Mouse (Mus musculus) liver, adult (tissue): ENCODE results near the gene Ift52.

Source experiments
- GATA4 ChIP-seq: IDR thresholded peaks from 2 replicates; pipeline ENCODE4 v1.6.1; 2014; ENCODE audit warnings: mild to moderate bottlenecking, low read length; ENCODE audit not compliant: insufficient replicate concordance

Gene Ift52

DNA sequence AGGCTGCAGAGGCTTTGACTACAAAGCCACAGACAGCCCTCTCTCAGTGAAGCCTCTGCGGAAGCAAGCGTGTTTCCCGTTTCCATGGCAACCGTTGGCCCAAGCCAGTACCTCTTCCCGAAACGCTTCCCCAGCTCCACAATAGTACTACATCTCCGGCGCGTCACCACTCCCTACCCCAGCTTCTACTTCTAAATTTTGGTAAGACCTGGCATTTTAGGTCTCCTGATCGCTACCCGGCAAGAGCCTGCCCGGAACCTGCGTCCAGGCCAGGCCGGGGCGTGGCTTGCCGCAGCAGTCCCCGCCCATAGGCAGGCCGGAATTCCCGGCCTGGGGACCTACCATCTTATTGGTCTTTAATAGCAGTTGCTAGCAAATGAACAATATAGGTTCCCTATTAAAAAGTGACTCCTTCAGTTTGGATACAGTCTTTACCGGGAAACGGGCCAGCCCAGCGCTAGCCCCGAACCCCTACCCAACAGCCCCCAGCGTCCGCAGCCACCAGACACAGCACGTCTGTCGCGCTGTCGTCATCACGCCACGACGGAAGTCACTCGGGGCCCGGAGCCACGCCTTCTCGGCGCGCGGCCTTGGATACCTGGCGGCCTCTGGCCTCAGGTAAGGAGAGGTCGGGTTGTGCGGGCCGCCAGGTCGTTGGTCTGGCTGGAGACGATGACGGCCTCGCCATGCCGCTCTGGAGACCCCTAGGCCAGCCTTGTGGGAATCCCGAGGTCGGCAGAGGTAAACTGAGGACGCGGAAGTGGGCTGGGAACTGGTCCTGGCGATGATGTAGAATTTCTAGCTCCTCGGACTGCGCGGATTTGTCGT is at the start of gene Ift52:
Gene Ift52 (plus strand): TSS at position 439 of the 828 bp plus-strand sequence.
- no peak for TF ChIP-seq GATA4

DNA sequence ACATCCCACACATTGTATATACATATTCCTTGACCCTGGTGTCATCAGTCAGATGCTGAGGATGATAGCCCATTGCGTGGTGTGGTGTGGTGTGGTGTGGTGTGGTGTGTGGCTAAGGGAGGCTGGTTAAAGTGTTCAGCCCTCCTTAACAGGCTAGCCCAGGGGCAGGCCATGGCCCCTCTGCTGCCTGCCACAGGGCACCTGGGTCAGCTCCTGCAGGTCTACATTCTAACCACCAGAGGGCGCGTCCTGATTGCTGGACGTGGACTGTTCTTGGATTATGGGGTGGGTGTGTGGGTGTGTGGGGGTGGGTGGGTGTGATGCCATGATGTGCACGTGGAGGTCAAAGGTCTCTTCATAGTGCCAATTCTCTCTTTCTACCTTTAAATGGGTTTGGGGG is 48.8 kb upstream of the Ift52 start:
- no peak for TF ChIP-seq GATA4

DNA sequence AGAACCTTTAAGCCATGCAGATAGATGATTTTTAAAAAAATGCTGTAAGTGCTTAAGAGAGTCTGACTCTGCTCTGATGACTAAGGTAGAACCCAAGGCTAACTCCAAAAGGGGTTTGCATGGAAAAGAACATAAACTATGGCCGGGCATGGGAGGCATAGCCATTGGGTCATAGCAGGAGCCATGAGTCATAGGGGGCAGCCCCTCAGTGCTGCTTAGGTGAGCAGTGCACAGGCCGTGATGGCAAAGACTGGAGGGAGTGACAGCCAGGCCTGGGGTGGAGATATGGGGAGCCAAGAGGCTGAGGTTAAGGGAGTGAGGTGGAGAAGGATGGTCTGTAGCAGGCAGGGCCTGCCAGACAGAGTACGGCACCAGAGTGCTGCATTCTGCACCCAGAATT is 48.1 kb upstream of the Ift52 start:
- no peak for TF ChIP-seq GATA4

DNA sequence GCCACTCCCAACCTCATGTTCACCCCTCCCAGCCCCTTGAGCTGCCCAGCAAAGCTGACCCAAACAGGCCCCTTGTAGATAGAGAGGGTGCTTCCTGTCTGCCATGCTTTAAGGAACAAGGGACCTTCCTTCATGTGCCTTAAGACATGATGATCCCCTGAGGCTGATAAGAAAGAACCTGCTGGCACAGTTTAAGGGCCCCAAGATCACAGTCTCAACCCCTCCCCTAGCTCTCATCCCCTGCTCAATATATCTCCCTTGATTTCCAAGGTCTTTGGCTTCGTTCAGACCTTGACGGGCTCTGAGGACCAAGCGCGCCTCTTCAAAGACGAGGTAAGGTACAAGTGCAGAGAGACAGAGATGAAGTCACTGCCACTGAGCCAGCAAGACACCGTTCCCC is 46.3 kb upstream of the Ift52 start:
- no peak for TF ChIP-seq GATA4

DNA sequence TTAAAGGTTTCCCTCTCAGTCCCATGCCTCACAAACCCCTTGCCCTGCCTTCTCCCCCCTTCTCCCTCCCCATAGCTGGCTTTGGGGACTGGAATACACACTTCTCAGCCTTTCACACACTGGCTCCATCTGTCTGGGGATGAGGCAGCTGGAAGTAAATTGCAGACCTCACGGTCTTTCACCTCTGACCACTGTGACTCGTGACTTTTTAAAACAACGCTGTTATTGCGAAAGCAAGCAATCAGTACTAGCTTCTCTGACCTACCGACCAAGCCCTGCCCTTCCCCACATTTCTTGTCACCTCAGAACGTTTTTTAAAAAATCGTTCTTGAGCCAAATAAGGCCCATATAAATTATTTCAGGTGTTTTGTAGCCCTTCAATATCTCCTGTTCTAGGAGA is 44.4 kb upstream of the Ift52 start:
- peak; percentile 10; the same call in 1 of the 2 replicates for TF ChIP-seq GATA4

DNA sequence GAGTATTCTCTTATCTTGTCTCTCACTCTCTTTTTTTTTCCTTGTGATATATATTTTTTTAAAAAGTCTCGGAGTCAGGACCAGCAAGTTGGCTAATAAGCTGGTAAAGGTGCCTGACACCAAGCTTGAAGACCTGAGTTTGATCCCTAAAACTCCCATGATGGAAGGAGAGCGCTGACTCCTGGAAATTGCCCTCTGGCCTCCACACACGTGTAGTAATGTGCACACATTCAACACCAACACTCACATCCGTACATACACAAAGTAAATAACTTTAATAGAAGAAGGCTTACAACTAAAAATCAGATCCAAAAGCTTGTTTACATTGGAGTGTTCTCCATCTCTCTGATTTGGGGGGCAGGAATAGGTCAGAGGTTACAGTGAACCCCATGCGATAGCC is 43.9 kb upstream of the Ift52 start:
- no peak for TF ChIP-seq GATA4

DNA sequence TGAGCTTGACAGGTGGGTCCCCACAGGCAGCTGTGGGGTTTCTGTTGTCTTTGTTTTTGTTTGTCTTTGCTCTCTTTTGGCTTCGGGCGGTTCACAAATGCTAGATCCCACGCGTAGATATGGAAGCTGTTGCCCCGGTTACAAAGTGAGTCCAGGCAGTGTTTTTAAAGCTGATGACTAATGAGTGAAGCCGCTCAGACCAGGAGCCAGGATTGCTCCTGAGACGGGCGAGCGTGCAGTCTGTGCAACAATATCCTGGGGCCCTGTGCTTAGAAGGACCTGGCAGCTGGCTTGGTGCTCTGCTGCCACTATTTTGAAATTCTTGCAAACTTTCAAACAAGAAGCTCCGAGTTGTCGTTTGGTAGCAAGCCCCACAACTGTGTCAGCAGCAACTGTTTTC is 43.5 kb upstream of the Ift52 start:
- 0 out of 2 replicates have a peak, but pooled peaks have one; percentile 25 for TF ChIP-seq GATA4

DNA sequence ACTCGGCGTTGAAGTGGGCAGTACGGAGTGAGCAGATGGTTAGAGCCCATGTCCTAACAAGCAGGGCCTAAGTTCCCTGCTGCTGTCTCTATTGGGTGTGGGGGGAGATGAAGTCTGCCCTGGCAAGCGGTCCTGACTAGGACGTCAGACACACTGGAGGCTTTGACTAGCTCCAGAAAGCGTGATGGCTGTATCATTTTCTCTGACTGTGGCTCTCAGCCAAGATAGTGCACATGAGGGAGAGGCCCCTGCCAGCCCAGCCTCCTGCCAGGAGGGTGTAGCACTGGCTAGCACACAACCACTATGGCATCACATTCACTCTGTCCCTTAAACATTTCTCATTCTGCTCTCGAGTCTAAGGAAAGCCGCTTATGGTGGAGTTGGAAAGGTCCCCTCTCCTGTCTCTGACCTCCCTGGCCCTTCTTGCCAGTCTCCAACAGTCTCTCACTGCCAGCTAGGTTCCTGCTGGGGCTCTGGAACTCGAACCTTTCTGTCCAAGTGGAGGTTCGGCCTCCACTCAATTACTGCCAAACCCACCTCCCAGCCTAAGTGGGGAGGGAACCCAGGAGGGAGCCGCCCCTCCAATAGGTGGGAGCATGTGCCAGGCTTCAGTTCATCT is 41.9 kb upstream of the Ift52 start:
- no peak for TF ChIP-seq GATA4

DNA sequence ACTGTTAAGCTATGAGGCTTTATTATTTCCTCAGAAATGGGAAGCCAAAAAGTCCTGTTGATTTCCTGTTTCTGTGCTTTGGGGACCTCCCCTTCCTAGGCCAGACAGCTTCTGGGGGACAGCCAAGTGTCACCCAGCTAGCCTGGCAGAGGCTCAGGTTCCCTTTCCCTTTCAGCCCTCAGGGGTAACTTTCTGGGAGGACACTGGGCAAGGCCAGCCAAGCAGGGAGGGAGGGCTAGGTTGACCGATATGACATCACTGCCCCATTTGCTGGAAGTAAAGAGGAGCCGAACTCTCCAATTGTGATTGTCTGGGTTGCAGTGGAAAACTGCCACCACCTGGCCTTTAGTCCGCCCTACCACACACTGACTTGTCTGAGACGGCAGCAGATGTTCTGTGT is 41.2 kb upstream of the Ift52 start:
- no peak for TF ChIP-seq GATA4

DNA sequence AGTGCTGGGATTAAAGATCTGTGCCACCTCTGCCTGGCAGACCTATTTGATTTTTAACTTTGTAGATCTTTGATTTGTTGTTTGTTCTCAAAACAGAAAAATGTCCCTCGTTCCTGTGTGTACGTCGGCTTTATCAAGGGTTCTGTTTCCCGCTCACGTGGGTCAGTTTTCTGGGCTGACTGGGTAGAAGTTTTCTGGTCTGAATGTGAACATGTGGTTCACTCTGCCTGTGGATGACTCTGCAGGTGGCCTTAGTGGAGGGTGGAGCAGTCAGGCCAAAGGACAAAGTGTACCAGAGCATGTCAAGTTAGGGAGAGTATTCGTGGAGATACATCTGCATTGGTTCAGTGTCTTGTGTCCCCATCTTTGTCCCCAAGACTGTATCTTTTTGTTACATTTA is 32.8 kb upstream of the Ift52 start:
- no peak for TF ChIP-seq GATA4

DNA sequence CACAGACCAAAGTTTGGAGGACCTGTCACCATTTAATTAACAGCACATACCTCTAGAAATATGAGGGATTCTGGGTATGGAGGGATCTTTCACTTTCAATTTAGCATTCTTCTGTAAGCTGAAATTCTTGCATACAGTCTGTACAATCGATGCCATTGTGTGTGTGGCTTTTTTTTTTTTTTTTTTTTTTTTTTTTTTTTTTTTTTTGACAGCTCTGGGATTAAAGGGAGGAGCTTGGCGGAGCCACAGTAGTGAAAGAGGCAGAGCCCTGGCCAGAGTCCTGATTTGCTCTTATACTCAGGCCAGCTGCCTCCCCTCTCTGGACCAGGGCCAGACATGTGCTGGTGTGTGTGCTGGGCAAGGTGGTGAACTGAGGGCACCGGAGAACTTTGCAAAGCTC is 31.2 kb upstream of the Ift52 start:
- TF ChIP-seq GATA4 = no peak

DNA sequence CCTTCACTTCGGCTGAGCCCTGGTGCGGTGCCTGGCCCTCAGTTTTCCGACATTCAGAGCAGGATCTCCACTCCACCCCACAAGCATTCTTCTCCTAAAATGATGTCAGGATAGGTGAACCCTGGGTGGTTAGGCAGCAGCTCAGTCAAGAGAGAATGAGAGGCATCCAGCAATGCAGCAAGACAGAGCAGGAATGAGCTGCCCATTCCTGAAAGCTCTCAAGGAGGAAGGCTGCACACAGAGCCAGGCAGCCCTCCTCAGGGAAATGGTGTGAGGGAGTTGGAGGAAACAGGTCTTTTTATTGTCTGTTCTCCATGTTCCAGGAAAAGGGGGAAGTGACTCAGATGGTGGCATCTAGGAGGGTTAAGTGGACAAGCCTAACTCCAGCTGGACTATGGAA is 30.4 kb upstream of the Ift52 start:
- TF ChIP-seq GATA4 = no peak

DNA sequence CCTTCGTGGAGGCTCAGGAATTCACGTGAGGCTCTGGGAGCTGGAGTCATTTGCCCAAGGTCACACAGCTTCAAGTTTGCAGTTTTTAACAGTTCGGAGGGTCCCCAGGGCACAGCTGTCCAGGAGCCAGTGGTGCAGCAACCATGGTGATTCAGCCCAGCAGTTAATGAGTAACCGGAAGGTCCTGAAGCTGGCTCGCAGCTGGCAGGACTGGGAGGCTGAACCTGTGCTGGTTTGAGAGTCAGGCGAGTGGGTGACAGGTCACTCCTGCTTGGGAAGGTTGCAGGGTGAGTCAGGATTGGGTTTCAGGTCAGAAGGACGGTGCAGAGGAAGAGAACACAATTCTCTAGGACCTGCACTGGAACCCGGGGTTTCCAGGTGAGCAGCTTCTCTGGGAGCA is 29.9 kb upstream of the Ift52 start, which contains the start of gene Sgk2:
Gene Sgk2 (plus strand): TSS at position 113 of the 400 bp plus-strand sequence.
- TF ChIP-seq GATA4 = no peak

DNA sequence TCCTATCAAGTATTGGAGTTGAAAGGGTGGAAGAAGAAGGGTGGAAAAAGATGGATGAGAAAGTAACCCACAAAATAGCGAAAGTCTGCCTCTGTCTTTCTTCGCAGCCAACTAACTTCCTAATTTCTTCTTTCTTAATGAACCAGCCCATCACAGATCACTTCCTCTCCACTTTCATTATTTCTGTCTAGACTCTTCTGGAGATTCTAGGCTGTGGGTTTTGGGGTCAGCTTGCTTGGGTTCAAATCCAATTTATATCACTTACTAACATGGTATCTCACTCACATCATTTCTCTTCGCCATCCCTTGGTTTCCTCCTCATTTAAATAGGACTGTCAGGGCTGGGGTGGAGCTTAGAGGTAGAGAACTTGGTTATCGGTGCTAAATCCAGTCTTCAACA is 28.9 kb upstream of the Ift52 start:
- TF ChIP-seq GATA4 = no peak

DNA sequence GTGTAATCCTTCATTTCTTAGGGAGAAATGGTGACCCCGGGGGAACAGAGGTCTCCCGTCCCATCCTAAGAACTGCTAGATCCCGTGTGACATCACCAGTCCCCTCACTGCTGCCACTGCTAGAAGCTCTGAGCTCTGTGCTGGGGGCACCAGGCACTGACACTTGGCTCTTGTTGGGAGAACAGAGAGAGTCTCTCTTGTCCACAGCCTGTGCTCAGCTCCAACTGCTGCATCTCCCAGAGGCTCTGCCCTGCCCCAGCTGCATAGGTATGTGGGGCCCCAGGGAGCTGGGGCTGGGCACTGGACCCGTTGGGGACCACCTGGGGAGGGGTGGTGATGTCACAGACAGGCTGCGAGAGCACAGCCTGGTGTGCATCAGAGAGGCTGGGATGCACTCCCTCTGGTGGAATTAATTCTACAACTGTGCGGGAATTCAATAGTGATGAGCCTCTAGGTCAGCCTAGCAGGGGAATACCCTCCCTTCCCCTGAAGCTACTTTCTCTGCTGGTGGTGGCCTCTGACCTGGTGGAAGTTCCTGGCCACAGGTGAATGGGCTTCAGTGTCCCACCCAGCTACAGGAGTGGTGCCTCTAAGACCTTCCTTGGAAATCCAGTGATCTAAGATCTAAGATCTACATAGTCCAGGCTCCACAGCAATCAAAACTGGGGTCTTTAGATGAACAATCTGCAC is 25.6 kb upstream of the Ift52 start:
- no peak for TF ChIP-seq GATA4

DNA sequence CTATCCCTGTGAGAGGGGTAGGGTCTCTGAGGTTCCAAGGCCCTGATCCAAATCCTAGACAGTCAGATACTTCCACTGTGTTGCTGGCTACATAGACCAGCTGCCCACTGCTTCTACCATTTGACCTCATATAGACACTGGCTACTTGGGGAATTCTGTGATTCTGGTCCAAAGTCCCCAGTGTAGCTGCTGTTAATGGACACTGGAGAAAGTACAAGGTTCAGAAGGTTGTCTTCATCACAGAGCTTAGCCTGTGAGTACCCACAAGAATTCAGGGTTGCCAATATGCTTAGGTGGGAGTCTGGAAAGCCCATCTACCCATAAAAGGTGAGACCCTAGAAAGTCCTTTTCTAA is 25.1 kb upstream of the Ift52 start:
- TF ChIP-seq GATA4 = no peak
